Comparison of ENCODE assay signal across 9 mouse cellular contexts in the genomic region with DNA sequence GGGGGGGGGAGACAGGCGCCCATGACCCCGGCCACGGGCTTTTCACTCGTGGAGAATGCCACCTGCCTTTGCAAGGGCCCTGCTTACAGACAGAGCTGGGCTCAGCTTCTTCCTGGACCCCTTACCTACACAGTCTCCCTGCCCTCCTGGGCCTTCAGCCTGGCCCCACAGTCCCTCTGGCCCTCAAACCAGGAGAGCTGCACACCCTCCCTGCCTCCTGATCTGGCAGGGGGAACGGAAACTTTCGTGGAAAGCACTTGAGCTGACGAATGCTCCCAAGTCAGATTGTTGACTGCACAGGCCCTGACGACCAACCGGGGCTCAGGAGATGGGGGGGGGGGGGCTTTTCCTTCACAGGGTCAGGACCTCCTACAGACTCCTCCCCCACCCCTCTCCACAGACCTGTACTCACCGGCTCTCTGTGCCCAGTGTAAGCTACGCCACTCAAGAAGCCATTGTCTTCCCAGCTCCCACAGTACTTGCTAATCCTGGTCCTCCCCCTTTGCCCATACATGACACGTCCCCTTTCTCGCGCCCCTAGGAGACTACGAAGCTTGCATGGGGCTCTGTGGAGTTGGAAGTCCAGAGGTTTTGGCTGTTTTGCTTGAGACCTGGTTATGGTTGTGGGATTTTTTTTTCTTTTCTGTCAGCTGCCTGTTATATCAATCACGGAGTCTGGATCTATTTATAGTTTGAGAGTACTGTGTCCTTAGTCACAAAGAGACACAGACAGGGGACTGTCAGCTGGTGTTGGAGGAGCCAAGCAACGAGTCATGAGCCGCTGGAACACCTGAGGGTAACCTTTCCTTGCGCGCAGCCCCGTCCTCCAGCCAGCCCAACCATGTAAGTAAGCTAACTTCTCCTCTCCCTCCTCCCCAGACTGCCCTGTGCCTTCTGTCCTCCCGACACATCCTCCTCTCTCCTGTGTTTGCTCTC. TPM values are rescaled to one million over a fixed set of nuclear protein-coding genes. Genes with fewer than 3 reads are reported as not detected.
DNase-seq lines count a peak whose midpoint lies in the region; ATAC-seq and TF ChIP-seq lines count a peak whose summit lies in the region.
"Had no signal": no experiment of that assay in that cellular context is flagged by ENCODE, and none has a peak within 500 bp of the region (broad histone marks: within the 10 kb centered on the region; RNA-seq: fewer than 3 reads in every experiment).

Gene Esrrb (plus strand): TSS at position 422 of the 936 bp plus-strand sequence.

- H3K9me3 ChIP-seq in hindbrain, embryonic 10.5 days, result no peaks in the 10 kb centered on the region
- H3K9me3 ChIP-seq in midbrain, embryonic 13.5 days, result no peaks in the 10 kb centered on the region
- H3K9me3 ChIP-seq: liver, embryonic 15.5 days had no signal

- no peaks in the 10 kb centered on the region for H3K36me3 ChIP-seq in hindbrain, embryonic 10.5 days
- no peaks in the 10 kb centered on the region for H3K36me3 ChIP-seq in midbrain, embryonic 13.5 days
- H3K36me3 ChIP-seq: liver, embryonic 15.5 days had no signal

- peak; percentile 29 for DNase-seq in kidney, adult 9 months
- no peak for DNase-seq in kidney, adult 18-20 months
- DNase-seq in gastrocnemius, adult 2 months, result peak; percentile 63
- no peak for DNase-seq in hindbrain, embryonic 10.5 days (ENCODE audit: low spot score)
- no peak for DNase-seq in adrenal gland, postnatal 14 days

- peaks cover 44% of the 10 kb centered on the region for H3K4me1 ChIP-seq in hindbrain, embryonic 10.5 days (replicated peaks)
- peaks cover 40% of the 10 kb centered on the region for H3K4me1 ChIP-seq in midbrain, embryonic 13.5 days (replicated peaks)
- H3K4me1 ChIP-seq: liver, embryonic 15.5 days had no signal

- peak within 1 kb of the TSS; percentile 73 for H3K27ac ChIP-seq in gastrocnemius, adult 2 months
- peak within 1 kb of the TSS; percentile 66; the same call in 1 of the 2 replicates for H3K27ac ChIP-seq in hindbrain, embryonic 10.5 days
- H3K27ac ChIP-seq in midbrain, embryonic 13.5 days, result no peak within 1 kb of the TSS
- H3K27ac ChIP-seq: liver, embryonic 15.5 days had no signal

- no peak within 1 kb of the TSS for H3K9ac ChIP-seq in midbrain, embryonic 13.5 days (replicated peaks)
- H3K9ac ChIP-seq: liver, embryonic 15.5 days had no signal

- intact Hi-C loops in gastrocnemius, adult 2 months (cut with DNase I), result no loop called here

- no peak for TF ChIP-seq CTCF in gastrocnemius, adult 2 months (IDR thresholded peaks at IDR 0.05)

- peaks cover 47% of the 10 kb centered on the region for H3K27me3 ChIP-seq in hindbrain, embryonic 10.5 days (ENCODE audit: insufficient read depth, poor library complexity, severe bottlenecking)
- peaks cover 43% of the 10 kb centered on the region for H3K27me3 ChIP-seq in midbrain, embryonic 13.5 days

- H3K4me2 ChIP-seq in midbrain, embryonic 13.5 days (replicated peaks), result no peak within 1 kb of the TSS
- H3K4me2 ChIP-seq: liver, embryonic 15.5 days had no signal

- peak; percentile 65; the same call in 1 of the 2 replicates for ATAC-seq in midbrain, embryonic 13.5 days
- no peak for ATAC-seq in activated CD4-positive, CD25-positive, alpha-beta regulatory T cell, adult 4 months
- no peak for ATAC-seq in cerebellum, adult (ENCODE audit: insufficient number of reproducible peaks, low FRiP score, low TSS enrichment)

- WGBS in hindbrain, embryonic 10.5 days, result 31% methylated on average over 22 of the region's 22 CpGs
- whole genome bisulfite sequencing in midbrain, embryonic 13.5 days, result 29% methylated on average over 22 of the region's 22 CpGs

- peak within 1 kb of the TSS; percentile 58 for H3K4me3 ChIP-seq in gastrocnemius, adult 2 months
- H3K4me3 ChIP-seq in hindbrain, embryonic 10.5 days, result no peak within 1 kb of the TSS
- no peak within 1 kb of the TSS for H3K4me3 ChIP-seq in midbrain, embryonic 13.5 days (replicated peaks)
- H3K4me3 ChIP-seq: liver, embryonic 15.5 days had no signal

RNA-seq across cellular contexts. Expression of gene Esrrb, which starts in this region (rescaled TPM):
- 10 to 100 TPM in 1 of 2 experiments, 1 to 10 TPM in 1; 5.4 to 11.5 TPM for total RNA-seq in gastrocnemius, adult 2 months (2021)
- polyA plus RNA-seq in hindbrain, embryonic 10.5 days (2016; fragmentation: Nextera tagmentation; extraction: Ambion mirVana), result 0.31 and 0.71 TPM in 2 replicates
- polyA plus RNA-seq in midbrain, embryonic 13.5 days (2015; fragmentation: Nextera tagmentation; extraction: Ambion mirVana), result 4.7 and 6.5 TPM in 2 replicates
- not detected for polyA plus RNA-seq in activated CD4-positive, CD25-positive, alpha-beta regulatory T cell, adult 4 months (2017; shearing (Covaris generic))
- 0.26 and 0.34 TPM in 2 replicates for total RNA-seq in adrenal gland, postnatal 14 days (2021)

Comparison
In these comparisons a context has a peak if more than half of its experiments do, and no peak if none do; other contexts are left out.
1. DNase-seq: peak in kidney, adult 9 months (single experiment) and gastrocnemius, adult 2 months (single experiment); none in kidney, adult 18-20 months (single experiment), hindbrain, embryonic 10.5 days (single experiment) and adrenal gland, postnatal 14 days (single experiment).